Mouse (Mus musculus) heart, postnatal 0 days (tissue): ENCODE results near the gene Fes.

ENCODE experiments used
- CTCF ChIP-seq: IDR thresholded peaks from 2 replicates; pipeline ENCODE4 v1.5.1; 2016; ENCODE audit warnings: antibody characterized with exemption, control low read depth, low read depth
- EP300 ChIP-seq: IDR thresholded peaks from 2 replicates; pipeline ENCODE4 v1.6.1; 2016; ENCODE audit warnings: antibody characterized with exemption, low read depth

DNA sequence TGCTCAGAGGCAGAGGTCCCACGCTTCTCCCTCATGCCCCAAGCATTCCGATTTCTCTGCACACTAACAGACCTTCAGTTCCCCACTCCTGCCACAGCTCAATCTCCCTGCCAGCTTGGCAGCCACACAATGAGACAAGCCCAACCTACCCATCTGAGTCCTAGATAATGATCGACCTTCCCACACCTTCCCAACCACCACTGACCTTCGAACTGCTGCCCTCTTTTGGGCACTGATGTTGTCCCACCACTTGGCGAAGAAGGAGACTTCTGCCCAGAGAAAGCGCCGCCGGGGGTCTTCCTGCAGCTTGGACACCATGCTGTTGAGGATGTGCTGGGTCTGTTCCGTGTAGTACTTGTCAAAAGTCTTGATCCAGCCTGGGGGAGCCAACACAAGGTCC lies 19.7 kb downstream of the Fes start:
- no peak for TF ChIP-seq CTCF
- no peak for TF ChIP-seq EP300
